Mouse (Mus musculus) kidney, embryonic 14.5 days (tissue): ENCODE results near the gene 3100002H09Rik. TPM values are rescaled to one million over a fixed set of nuclear protein-coding genes. Genes with fewer than 3 reads are reported as not detected.

Source experiments
- polyA plus RNA-seq: library from polyadenylated mRNA; unstranded; fragments of >200 nt; fragmentation: Nextera tagmentation; extraction: Ambion mirVana; gene quantifications from 2 replicates; pipeline ENCODE4 v1.2.1, GENCODE M21; 2014

3100002H09Rik gene
- polyA plus RNA-seq, 1 experiment from 2014 or later = not detected

Other genes with a start within 250 kb of the 3100002H09Rik start
- 1.6 and 1.7 TPM in 2 replicates for gene Pou3f1, start 46.0 kb upstream of the 3100002H09Rik start, polyA plus RNA-seq
- 67.9 and 93.7 TPM in 2 replicates for gene Utp11, start 82.8 kb upstream of the 3100002H09Rik start, polyA plus RNA-seq
- 9.5 and 9.7 TPM in 2 replicates for gene Fhl3, start 89.9 kb upstream of the 3100002H09Rik start, polyA plus RNA-seq
- gene Sf3a3, start 104.0 kb upstream of the 3100002H09Rik start, polyA plus RNA-seq = 177 and 183 TPM in 2 replicates
- gene Inpp5b, start 131.0 kb upstream of the 3100002H09Rik start, polyA plus RNA-seq = 22.2 and 26.4 TPM in 2 replicates
- gene Mtf1, start 191.3 kb upstream of the 3100002H09Rik start, polyA plus RNA-seq = 13.7 and 17.5 TPM in 2 replicates
- gene Yrdc, start 239.9 kb upstream of the 3100002H09Rik start, polyA plus RNA-seq = 40.4 and 49.8 TPM in 2 replicates
- 53.6 and 64.3 TPM in 2 replicates for gene 1110065P20Rik, start 240.4 kb upstream of the 3100002H09Rik start, polyA plus RNA-seq